Mouse (Mus musculus) lung, adult 18-20 months (tissue): Measurements from ENCODE around the gene Vwa3b.

Experiments
- DNase-seq, 2 experiments: peaks; one replicate each; pipeline ENCODE4 v3.0.0; 2022; ENCODE audit warnings: mixed read lengths in 2 of 2

The Vwa3b gene

DNA sequence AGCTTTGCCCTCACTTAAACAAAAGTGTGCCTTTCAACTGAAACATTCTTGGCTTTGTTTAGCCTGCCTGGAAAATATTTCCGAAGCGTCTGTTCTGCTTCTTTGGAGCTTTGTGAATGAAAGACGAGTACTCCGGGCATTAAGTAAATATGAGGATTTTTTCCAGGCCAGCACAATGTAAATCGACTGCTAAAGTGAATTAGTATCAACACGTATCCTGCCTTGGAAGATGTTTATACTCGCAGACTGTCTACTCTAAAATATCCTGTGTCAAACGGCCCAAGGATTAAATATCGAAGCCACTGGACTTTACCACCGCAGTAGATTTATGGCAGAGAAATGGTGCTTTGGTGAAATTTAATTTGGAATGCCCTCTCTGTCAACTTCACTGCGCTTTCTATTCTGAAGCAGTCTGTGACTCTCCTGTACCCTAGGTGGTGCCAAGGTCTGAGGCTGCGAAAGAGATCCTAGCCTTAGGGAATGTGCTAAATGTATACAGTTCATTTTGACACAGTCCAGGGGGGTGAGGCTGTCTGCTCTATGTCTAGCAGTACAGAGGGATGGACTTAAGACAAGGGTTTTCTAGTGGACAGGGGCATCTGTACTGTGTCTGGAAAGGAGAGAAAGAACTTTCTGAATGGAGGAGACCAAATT, 98.4 kb downstream of the Vwa3b start:
- DNase-seq, result no peak

DNA sequence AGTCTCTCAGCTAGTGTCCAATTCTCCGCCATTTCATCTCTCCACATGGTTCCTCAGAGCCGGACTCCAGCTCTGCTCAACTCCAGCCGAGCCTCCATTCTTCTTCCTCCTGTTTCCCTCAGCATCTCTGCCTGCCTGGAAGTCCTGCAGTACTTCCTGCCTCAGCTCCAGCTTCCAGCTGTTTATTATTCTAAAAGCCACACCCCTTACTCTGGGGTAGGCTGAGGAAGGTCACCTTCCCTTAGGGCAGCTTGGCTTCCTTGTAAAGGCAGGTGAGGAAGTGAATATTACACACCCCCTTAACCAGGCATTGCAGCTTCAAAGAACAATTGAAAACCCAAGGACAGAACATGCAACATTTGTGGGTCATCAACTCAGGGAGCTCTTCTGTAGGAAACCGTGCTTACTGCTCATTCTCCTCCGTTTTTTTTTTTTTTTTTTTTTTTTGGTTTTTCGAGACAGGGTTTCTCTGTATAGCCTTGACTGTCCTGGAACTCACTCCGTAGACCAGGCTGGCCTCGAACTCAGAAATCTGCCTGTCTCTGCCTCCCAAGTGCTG, 103.7 kb downstream of the Vwa3b start:
- DNase-seq, result no peak

DNA sequence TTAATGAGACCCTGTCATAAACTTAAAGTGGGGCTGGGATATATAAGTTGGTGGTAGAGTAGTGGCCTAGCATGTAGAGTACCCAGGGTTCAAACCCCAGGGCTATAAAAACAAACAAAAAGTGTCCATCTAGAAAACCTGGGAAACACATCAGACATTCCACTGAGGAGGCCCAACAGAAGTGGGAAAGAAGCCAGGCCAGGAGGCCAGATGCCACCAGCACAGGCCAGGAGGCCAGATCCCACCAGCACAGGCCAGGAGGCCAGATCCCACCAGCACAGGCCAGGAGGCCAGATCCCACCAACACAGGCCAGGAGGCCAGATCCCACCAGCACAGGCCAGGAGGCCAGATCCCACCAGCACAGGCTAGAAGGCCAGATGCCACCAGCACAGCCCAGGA, 104.8 kb downstream of the Vwa3b start:
- no peak for DNase-seq

DNA sequence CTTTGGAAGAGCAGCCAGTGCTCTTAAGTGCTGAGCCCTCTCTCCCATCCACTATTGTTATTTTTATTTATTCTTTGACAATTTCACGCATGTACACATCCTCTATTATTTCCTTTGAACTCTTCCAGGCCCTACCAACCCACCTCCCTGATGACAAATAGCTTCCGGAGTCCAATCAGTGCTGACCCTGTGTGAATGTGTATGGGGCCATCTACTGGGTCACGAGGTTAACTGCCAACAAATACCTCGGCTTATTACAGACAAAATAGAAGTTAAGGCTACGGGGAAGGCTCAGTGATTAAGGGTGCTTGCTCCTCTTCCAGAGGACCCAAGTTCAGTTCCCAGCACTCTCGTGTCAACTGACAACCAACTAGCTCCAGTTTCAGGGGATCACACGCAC, 106.0 kb downstream of the Vwa3b start:
- DNase-seq, result no peak

DNA sequence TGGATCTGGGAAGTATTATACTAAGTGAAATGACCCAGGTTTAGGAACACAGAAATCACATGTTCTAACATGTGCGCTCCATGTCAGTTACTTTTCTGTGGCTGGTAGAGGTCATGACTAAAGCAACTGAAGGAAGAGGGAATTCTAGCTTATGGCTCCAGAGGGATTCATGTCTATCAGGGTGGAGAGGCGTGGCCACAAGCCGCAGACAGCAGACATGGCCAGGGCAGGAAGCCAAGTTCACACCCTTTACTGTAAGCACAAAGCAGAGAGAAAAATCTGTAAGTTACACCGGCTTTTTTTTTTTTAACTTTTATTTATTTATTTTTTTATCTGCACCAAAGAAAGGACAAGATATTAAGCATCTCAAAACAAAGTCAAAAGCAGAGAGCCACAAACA, 119.6 kb downstream of the Vwa3b start:
- DNase-seq, result peak in 1 of 2 experiments; percentile 3

DNA sequence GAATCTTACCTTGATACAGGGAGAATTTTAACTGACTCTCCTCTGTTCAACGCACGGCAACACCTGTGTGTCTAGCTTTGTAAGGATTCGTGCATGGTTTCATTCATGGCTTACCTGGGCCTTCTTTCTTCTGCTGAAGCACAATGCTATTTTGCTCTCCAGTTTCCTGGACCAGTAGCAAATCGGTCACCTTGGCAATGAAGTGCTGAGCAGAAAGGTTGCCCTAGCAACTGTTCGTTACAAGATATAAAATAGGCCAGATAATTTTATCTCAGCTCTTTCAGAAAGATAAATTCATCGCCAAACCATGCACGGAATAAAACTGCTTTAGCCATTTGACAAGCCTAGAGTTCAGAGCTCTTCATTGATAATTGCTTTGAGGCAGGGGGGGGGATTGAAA, 123.5 kb downstream of the Vwa3b start:
- no peak for DNase-seq

DNA sequence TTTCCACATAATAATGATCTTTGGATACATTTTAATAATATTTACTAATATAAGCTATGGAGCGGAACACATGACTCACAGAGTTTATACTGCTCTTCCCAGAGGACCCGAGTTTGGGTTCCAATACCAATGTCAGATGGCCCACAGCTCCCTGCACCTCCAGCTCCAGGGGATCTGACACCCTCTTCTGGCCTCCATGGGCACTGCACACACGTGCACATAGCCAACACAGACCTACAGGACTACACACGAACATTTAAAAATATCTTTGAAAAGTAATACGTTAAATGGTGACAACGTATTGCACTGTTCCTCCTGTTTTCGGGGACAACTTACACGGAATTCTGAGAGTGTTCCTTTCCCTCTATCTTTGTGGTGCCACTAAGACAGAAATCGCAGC, 125.5 kb downstream of the Vwa3b start:
- no peak for DNase-seq

DNA sequence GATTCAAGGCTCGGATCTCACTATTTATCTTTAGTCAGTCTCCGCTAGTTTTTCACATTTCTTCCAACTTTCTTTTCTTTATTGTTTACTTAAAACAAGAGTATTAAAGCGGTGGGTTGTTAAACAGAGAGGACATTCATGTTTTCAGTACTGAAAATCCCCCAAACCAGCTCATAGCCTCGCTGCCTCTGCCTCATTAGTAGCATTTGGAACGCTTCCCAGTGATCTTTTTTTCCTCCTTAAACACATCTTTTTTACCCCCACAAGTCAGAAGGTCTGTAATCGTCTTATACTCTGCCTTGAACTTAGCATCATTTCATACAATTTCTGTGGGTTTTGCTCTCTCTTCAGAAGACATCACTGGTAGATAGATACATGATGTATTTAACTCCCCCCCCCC, 139.7 kb downstream of the Vwa3b start:
- DNase-seq, result no peak

DNA sequence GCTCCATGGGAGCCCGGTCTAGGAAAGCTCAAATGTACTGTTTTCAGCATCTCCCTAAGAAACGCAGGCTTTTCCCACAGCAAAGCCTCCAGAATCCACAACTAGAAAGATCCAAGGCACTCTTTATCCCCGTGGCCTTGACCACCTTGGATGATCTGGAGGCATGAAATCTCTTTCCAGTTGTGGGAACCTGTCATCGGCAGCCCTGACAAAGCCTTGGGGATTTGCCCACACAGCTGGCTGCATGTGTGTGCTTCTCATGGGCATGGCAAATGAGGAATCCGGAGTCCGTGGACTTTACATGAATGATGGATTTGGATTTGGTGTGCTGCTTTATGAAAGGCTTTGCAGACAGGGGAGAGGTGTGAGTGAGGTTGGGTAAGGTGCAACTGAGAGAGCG, 141.5 kb downstream of the Vwa3b start:
- no peak for DNase-seq

DNA sequence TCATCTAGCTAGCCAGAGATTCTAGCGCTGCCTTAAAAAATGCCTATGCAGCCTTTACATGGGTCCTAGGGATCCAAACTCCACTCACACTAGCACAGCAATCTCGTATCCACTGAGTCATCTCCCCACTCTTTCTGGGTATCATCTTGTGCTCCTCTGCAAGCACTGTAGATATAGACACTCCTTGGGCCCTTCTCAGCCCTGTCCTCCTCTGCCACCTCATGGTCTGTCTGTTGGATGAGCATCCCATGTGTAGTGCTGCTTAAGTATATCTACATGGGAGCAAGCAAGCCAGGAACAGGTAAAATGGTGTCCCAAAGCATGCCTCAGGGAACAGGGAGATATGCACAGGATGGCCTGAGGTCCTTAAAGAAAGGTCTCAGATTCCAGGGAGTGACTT, 151.5 kb downstream of the Vwa3b start:
- no peak for DNase-seq

DNA sequence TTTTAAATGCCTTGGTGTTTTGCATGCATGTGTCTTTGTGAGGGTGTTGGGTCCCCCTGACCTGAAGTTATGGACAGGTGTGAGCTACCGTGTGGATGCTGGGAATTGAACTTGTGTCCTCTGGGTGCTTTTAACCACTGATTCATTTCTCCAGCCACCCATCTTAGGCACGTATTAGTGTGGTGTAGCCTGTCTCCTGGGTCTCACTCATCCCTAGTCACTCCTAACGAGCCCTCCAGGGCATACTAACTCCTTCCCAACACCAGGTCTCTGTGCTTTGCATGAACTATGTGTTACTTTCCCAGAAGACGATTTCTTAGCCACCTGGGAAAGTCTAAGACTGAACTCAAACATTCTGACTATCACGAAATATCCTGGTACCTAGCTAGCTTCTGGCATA, 153.5 kb downstream of the Vwa3b start:
- no peak for DNase-seq

DNA sequence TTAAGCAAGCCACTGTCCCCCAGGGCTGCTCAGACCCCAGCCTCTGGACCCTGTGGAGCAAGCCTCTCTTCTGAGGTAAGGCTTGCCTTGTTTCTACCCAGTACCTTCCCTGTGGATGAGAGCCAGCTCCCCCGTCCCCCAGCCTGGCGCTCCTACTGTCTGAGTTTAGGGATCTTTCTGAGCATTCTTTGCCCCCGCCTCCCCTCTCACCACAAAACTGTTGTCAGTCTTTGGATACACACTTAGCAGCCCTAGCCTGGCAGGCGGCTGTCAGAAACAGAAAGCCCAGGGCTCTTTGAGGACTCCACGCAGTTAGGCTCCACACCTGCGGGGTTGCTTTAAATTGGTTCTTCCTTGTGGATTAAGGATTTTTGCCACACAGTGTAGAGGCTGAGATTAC, 160.7 kb downstream of the Vwa3b start:
- no peak for DNase-seq

DNA sequence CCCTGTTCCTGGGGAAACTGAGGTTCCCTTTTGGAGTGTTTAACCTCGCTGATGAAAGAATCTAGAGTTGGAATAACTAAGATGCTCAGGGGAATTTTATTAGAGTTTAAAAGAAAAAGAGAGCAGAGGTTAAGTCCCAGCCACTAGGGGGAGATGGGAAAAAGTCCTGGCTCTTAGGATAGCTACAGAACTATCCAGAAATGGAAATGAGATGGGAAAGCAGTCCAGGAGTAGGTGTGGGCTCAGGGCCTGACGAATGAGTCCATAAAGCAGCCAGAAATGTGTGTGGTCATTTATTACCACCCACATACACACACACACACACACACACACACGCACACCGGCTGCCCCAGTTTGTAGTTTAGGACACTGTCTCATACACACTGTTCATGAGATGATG, 168.2 kb downstream of the Vwa3b start:
- DNase-seq, result no peak

DNA sequence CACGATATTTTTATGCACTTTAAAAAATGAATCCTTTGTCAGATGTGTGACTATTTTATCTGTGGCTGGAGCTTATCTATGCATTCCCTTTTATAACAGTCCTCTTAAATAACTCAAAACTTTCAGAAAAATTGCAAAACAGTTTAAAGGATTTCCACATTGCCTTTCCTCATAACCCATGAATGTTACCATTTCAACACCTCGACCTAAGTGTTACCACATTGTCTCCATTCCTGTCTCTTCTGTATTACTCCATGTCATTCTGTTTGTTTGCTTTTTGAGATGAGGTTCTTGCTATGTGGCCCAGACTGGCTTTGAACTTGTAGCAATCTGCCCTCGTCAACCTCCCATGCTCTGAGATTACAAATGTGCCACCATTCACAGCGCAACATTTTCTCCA, 175.0 kb downstream of the Vwa3b start:
- no peak for DNase-seq

DNA sequence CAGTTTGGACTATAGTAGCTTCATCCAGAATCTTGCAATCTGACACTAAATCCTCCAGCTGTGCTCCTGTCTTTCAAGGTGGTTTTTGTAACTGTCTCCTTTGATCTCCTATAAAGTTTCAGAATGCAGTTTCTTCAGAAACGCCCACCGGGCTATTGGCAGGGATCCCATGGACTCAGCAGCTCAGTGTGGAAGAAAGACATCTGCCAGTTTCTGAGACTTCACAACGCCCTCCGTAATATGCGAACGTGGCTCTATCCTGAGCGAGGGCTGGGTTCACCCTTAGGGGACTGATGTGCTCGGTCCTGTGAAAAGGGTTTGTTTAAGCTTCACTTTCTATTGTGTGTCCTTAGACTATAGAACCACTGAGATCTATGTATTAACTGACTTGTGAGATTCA, 181.3 kb downstream of the Vwa3b start:
- no peak for DNase-seq

DNA sequence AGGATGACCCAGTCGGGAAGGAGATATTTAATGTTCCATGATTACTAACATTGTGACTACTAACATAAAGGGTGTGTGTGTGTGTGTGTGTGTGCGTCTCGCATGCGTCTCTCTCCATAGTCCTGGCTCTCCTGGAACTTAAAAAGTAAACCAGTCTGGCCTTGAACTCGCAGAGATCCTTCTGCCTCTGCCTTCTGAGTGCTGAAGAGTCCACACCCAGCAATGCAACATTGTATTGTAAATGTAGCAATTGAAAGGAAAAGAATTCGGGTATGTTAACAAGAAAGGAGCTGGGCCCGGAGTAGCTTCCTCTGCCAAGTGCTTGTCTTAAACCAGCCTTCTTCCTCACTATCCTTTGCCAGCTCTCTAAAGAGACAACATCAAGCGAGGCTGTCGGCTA, 186.0 kb downstream of the Vwa3b start:
- DNase-seq, result no peak

DNA sequence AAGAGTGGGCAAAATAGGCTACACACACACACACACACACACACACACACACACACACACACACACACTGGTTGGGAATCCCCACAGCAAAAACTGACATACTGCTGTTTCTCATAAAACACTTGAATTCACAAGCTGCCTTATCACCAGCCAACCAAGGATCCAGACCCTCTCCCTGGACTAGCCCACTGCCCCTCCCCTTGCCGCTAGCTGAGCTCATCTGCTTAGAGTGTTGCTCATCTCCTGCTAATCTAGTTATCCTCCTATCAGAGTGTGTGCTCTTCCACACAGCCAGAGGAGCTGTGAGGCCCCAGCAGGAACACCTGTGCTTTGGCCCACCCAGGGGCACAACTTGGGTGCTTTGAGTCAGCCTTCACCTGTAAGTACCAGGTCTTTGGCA, 187.7 kb downstream of the Vwa3b start, which contains the start of gene Cnga3:
TSS of gene Cnga3 (plus strand) at position 291 of the 400 bp plus-strand sequence.
- DNase-seq, result no peak

DNA sequence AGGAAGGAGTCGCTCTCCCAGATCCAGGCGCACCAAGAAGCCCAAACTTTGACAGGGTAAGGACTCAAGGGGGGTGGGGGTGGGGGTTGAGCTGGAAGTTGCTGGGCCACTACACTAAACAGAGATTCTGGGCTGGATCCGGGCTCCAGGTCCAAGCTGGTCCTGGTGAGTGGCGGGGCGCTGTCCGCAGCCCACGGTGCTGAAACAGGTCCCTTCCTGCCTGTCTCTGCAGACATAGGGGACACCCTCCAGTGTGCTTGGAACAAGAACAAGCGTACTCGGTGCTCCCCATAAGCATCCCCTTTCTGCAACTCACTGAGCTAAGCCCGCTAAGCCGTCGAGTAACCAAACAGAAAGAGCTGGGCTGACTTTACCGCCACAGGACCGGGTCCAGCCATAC, 192.0 kb downstream of the Vwa3b start:
- DNase-seq, result peak; percentile 6 to 9

DNA sequence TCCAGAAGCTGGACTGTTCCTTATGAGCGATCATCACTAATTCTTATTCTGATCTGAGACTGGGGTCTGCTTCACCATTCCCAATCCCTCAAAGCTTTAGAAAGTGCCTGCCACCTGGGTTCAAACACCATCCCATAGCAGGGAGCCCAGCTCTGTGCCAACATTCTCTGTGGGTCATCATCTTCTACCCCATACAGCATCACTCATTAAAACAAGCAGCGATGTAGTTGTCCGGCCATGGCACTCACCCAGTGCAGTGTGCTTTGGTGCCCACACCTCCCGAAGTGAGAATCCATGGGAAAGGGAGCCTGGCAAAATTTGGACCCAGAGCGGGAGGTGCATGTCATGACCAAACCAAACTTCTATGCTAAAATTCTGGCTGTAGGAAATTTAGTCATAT, 193.2 kb downstream of the Vwa3b start:
- DNase-seq, result no peak

DNA sequence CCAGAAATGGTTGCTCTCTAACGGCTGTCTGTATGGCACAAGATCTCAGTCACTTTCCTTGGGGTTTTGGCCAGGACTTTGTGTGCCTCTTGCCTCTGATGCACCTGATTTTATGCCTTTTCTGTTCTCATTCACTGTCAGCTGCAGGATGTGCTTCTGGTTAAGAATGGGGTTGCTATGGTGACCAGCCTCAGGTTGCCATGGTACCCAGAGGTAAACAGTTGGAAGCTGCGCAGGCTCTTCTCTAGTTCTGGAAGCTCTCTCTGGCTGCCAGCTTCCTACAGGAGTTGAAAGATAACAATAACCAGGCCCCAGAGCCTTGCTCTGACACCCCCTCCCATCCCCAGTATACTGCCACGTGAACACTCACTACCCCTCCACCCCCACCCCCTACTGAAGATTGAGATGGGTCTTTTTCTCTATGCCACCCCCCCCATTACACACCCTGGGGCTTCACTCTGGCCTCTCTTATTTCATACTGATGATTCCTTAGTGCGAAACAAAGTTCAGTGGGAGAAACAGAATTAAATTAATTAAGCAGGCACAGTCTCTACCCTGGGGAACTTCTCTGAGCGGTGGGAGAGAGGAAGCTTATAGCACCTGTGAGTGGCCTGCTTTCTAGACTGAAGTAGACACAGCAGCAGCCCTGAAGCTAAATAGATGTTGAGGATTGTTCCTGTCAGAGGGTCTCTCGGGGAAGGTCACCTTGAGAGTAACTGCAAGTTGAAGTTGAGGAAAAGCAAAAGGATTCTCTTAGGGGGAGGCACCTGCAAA, 193.9 kb downstream of the Vwa3b start:
- no peak for DNase-seq

DNA sequence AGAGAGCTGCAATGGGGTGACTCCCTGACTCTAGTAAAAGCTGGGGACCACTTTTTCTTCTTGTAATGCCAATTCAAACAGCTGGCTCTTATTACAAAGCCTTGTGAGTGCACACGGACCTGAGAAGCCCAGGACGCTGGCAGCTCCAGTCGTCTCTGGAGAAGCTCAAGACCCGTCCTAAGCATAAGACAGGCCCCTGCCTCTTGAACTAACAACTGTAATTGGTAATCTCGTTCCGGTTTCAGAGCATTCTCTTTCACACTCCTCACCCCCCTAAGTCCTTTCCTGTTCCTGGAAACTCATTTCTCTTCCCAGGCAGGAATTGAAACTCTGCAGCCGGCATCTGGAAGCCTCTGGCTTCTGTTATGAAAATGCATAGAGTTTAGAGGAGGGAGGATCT, 195.6 kb downstream of the Vwa3b start:
- DNase-seq, result no peak

DNA sequence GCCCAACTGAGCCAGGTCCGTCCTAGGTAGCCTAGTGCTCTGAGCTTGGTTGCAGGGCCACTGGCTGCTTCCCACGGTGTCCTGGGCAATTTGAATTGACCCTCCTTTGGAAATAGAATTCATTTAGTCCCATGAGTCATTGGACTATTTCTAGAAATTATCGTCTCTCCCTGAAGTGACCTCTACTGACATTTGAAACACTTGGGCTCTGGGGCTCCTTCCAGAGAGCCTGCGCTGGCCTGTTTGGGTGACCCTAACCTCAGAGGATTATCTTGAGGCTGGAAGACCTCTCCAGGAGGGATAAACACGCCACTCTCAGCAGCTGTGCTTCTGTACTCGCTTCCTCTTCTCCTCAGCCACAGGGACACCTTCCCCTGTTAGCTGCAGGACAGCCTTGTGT, 204.0 kb downstream of the Vwa3b start:
- DNase-seq, result no peak

DNA sequence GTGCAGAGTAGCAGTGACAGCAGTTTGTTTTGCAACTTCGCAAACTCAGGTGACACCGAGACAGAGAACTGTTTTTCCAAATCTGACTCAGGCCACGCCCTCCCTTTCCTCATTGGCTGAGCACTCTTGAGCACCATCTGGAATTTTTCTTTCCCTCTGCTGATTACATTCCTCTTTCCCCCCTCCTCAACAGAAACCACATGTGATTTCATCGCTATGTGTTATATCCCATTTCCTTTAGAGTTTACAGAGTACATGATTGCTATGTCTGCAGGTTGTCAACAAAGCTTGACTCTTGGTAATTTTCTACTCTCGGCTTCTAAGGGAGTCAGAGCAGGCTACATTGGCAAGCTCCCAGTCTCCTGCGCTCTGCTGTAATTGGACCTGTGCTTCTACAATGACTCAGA, 204.9 kb downstream of the Vwa3b start:
- peak; percentile 48 to 63 for DNase-seq
